Mouse (Mus musculus): ENCODE results near the gene Gm11567. TPM values are rescaled to one million over a fixed set of nuclear protein-coding genes. Genes with fewer than 3 reads are reported as not detected.
"Not testable (repeated sequence)": the region's sequence is repeated elsewhere in the genome, so short reads cannot be mapped to it uniquely, and the experiment has no call there.

Gene Gm11567
- total RNA-seq (2021), result not detected
- long read RNA-seq, experiment 1, partial matches to known transcripts, result 0 of 1 reads
- long read RNA-seq, experiment 1, other reads (novel, unspliced or antisense), result 0 of 1 reads
- long read RNA-seq, experiment 2, result 0 reads

DNA sequence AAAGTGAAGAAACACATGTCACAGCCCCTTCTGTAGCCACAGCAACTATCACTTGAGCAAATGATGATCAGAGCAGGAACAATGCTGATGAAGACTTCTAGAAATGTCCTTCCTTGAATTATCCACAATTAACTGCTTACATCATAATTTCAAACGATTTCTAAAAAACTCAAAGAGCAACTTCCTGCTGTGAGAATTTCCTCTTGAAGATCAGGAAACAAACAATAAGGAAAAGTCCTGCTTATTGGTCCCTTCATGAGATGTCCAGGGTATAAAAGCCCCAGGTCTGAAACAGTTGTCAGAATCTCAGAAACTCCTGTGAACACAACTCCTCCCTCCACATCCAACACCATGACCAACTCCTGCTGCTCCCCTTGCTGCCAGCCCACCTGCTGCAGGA, at the start of gene Gm11567:
TSS of gene Gm11567 (plus strand) at position 301 of the 400 bp plus-strand sequence.
- DNase-seq (ENCODE audit: low spot score in 2 of 2), result not testable (repeated sequence)

DNA sequence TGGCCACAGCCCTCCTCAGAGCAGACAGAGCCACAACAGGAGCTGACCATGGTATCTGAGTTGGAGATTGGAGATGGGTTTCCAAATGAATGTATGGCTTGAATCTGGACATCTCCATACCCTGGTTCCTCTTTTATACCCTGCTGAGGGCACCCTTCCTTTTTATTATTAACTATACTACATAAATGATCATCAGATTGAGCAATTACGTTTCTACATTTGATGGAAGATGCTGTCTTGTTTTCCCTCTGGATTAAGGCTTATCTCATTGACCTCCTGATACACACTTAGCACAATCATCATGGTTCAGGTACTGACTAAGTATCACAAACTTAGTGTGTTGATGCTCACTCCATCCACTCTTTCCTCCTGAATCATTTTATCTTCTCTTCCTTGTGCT, 41.0 kb upstream of the Gm11567 start, which contains the start of gene 2300003K06Rik:
TSS of gene 2300003K06Rik (minus strand) at position 101 of the 400 bp plus-strand sequence.
- no peak for DNase-seq (ENCODE audit: low spot score in 2 of 2)

DNA sequence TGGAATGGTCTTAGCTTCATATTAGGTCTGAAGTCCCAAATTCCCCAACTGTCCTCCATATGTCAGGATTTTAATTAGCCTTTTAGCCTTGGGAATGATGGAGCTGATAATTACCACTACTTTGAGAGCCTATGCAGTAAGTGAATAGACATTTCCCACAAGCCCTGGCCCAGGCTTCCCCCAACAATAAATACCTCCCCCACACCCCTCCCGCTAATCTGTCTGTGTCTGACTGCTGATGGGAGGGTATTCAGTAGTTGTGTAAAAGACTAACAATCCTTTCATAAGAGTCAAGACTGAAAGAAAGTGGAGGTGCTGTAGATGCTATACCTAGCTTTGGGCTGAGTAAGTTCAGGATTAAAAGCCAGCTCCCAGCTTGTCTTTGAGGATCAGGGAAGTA, 36.8 kb upstream of the Gm11567 start:
- no peak for DNase-seq (ENCODE audit: low spot score in 2 of 2)

DNA sequence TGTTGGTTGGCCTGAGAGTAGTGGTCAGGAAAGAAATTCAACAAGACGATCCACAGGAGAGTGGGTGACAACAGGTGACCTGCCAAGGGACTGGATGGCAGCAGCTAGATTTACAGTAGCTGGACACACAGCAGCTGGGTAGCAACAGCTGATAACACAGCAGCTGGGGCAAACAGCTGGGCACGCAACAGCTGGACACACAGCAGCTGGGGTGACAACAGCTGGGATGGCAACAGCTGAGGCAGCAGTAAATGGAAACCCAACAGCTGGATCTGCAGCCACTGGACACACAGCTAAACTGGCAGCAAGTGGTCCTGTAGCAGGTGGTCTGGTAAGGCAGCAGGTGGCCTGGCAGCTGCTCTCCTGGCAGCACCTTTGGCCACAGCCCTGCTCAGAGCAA, 32.2 kb upstream of the Gm11567 start:
- DNase-seq (ENCODE audit: low spot score in 2 of 2), result no peak

DNA sequence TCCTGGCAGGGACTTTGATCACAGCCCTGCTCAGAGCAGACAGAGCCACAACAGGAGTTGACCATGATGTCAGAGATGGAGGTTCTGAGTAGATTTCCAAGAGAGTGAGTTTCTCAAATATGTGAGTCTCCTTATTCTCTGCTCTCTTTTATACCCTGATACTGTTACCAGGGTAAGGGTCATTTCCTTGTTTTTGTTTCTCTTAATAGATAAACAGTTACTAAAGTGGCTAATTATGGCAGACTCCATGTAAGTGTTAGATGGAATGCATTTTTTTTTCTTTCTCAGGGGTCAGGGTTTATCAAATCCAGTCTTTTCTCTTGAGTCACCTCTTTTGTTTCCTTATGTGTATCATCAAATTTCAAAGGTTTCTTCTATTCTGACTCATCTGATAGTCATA, 27.5 kb upstream of the Gm11567 start, which contains the start of gene Krtap4-16:
TSS of gene Krtap4-16 (minus strand) at position 101 of the 400 bp plus-strand sequence.
- DNase-seq (ENCODE audit: low spot score in 2 of 2), result no peak

DNA sequence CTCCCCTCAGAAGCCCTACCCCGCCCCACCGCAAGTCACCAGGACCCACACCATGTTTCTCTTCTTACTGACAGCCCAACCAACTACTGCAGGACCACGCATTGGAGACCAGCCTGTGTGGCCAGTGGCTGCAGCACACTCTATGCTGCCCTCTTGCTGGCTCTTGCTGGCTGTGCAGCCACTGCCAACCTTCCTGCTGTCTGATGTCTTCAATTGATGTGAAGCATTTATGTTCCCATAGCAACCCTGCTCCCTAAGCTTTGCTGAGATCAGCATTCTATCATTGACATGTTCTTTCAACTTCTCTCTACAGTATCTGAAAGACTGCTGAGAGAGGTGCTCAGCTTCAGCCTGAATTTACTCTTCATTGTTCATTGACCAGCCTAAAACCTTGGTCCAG, 24.9 kb upstream of the Gm11567 start:
- no peak for DNase-seq (ENCODE audit: low spot score in 2 of 2)

DNA sequence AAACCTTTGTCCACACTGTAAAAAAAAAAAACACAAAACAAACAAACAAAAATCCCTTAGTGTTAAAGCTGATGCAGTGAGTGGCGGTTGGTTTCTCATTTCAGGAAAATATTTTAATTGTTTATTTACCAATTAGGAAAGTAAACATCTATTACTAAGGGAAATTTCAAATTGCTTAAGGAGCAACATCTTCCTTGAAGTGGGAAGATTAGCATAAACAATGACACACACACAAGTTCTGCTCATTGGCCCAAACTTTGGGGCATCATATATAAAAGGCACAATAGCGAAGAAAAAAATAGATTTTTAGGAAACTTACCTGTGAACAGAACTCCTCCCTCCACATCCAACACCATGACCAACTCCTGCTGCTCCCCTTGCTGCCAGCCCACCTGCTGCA, 21.4 kb upstream of the Gm11567 start, which contains the start of gene Gm11568:
TSS of gene Gm11568 (plus strand) at position 301 of the 400 bp plus-strand sequence.
- DNase-seq (ENCODE audit: low spot score in 2 of 2), result no peak

DNA sequence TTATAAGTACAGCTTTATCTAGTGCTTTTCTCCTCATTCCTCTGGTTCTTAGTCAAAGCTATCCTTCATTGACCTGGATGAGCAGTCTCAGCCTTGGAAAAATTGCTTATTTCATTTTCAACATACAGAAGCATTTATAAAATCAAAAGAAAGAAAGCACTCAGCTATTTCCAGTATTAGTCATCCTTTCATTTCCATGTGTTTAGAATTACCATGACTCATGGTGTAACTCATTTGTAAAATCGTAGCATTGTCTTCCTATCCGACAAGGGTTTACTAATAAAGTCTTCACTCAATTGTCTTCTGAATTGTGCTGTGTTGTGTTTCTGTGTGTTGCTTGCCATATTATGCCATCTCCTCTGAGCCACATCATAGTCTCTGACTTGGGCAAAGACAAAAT, 20.2 kb upstream of the Gm11567 start:
- no peak for DNase-seq (ENCODE audit: low spot score in 2 of 2)

DNA sequence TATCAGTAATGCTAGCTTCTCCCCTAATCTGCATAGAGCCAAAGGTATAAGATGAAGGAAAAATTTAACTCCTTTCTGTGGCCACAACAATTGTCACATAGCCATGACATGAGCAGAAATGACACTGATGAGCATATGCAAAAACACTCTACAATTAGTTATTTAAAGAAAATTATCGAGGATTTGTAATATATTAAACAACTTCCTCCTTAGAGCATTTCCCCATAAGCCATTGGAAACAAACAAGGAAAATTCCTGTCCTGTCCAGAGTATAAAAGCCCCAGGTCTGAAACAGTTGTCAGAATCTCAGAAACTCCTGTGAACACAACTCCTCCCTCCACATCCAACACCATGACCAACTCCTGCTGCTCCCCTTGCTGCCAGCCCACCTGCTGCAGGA, 14.8 kb upstream of the Gm11567 start, which contains the start of gene Gm11559:
TSS of gene Gm11559 (plus strand) at position 301 of the 400 bp plus-strand sequence.
- DNase-seq (ENCODE audit: low spot score in 2 of 2), result not testable (repeated sequence)

DNA sequence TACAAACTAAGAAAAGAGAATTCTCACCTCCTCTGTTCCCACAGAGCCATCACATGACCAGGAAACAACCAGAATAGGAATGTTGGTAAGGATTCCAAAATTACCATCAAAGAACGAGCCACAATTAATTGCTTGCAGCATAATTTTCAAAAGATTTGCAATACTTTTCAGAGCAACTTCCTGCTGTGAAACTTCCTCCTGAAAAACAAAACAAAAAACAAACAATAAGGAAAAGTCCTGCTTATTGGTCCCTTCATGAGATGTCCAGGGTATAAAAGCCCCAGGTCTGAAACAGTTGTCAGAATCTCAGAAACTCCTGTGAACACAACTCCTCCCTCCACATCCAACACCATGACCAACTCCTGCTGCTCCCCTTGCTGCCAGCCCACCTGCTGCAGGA, 5.9 kb upstream of the Gm11567 start, which contains the start of gene Krtap9-1:
TSS of gene Krtap9-1 (plus strand) at position 301 of the 400 bp plus-strand sequence.
- DNase-seq (ENCODE audit: low spot score in 2 of 2), result not testable (repeated sequence)

DNA sequence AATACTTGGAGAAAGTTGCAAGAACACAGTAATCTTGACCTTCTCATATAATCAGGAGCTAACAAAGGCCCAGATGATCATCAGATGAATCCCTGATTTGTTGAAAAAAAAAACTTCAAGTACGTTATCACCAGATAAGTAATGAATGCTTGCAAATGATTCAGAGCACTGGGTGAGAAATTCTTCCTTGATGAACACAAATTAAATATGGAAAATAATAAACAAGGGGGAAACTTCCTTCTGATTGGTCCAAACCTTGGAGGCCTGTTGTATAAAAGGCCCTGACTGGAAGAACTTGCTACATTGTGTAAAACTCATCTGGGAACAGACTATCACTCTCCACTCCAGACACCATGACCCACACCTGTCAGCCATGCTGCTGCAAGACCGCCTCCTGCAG, 28.6 kb downstream of the Gm11567 start, which contains the start of gene Krtap31-1:
TSS of gene Krtap31-1 (plus strand) at position 301 of the 400 bp plus-strand sequence.
- no peak for DNase-seq (ENCODE audit: low spot score in 2 of 2)

DNA sequence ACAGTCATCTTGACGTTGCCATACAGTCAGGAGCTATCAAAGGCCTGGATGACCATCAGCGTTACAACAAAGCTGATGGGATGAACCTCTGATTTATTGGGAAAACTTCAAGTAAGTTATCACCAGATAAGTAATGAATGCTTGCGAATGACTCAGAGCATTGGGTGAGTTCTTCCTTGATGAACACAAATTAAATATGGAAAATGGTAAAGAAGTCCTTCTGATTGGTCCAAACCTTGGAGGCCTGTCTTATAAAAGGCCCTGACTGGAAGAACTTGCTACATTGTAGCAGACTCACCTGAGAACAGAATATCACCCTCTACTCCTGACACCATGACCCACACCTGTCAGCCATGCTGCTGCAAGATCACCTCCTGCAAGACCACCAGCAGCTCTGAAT, 35.5 kb downstream of the Gm11567 start, which contains the start of gene Gm11565:
TSS of gene Gm11565 (plus strand) at position 301 of the 400 bp plus-strand sequence.
- no peak for DNase-seq (ENCODE audit: low spot score in 2 of 2)

Other genes starting within 250 kb of the Gm11567 start
- not detected for gene Krtap4-2, start 244.1 kb upstream of the Gm11567 start, total RNA-seq (2021)
- not detected for gene Krtap4-7, start 235.1 kb upstream of the Gm11567 start, total RNA-seq (2021)
- gene Gm11555, start 229.0 kb upstream of the Gm11567 start, total RNA-seq (2021), result not detected
- not detected for gene Gm11563, start 220.2 kb upstream of the Gm11567 start, total RNA-seq (2021)
- not detected for gene Krtap4-6, start 213.2 kb upstream of the Gm11567 start, total RNA-seq (2021)
- not detected for gene Gm14190, start 188.4 kb upstream of the Gm11567 start, total RNA-seq (2021)
- gene Gm14180, start 144.9 kb upstream of the Gm11567 start, total RNA-seq (2021), result not detected
- gene Gm11595, start 106.3 kb upstream of the Gm11567 start, total RNA-seq (2021), result not detected
- not detected for gene Krtap4-8, start 98.5 kb upstream of the Gm11567 start, total RNA-seq (2021)
- gene Krtap4-9, start 94.0 kb upstream of the Gm11567 start, total RNA-seq (2021), result not detected
- not detected for gene Gm11596, start 85.7 kb upstream of the Gm11567 start, total RNA-seq (2021)
- gene Gm11569, start 80.3 kb upstream of the Gm11567 start, total RNA-seq (2021), result not detected
- not detected for gene Gm11554, start 74.7 kb upstream of the Gm11567 start, total RNA-seq (2021)
- gene Krtap4-13, start 69.3 kb upstream of the Gm11567 start, total RNA-seq (2021), result not detected
- gene Gm11564, start 63.5 kb upstream of the Gm11567 start, total RNA-seq (2021), result not detected
- not detected for gene 2300003K06Rik, start 41.1 kb upstream of the Gm11567 start, total RNA-seq (2021)
- not detected for gene Krtap4-16, start 27.6 kb upstream of the Gm11567 start, total RNA-seq (2021)
- not detected for gene Gm11568, start 21.3 kb upstream of the Gm11567 start, total RNA-seq (2021)
- gene Gm11559, start 14.7 kb upstream of the Gm11567 start, total RNA-seq (2021), result not detected
- gene Krtap9-1, start 5.8 kb upstream of the Gm11567 start, total RNA-seq (2021), result not detected
- not detected for gene Krtap31-1, start 28.7 kb downstream of the Gm11567 start, total RNA-seq (2021)
- gene Gm11565, start 35.6 kb downstream of the Gm11567 start, total RNA-seq (2021), result not detected
- gene Krtap31-2, start 57.1 kb downstream of the Gm11567 start, total RNA-seq (2021), result not detected
- gene Krtap9-5, start 69.3 kb downstream of the Gm11567 start, total RNA-seq (2021), result not detected
- gene Krtap29-1, start 99.9 kb downstream of the Gm11567 start, total RNA-seq (2021), result not detected
- not detected for gene Krtap16-1, start 107.4 kb downstream of the Gm11567 start, total RNA-seq (2021)
- gene Krtap17-1, start 114.8 kb downstream of the Gm11567 start, total RNA-seq (2021), result not detected
- not detected for gene Krt33a, start 137.0 kb downstream of the Gm11567 start, total RNA-seq (2021)
- gene Krt33b, start 150.7 kb downstream of the Gm11567 start, total RNA-seq (2021), result under 1 TPM in 1 of 2 experiments, not detected in 1; 0.22 TPM
- not detected for gene Krt34, start 162.4 kb downstream of the Gm11567 start, total RNA-seq (2021)
- not detected for gene Krt31, start 171.4 kb downstream of the Gm11567 start, total RNA-seq (2021)
- not detected for gene Krt32, start 209.0 kb downstream of the Gm11567 start, total RNA-seq (2021)
- under 1 TPM; 0.15 to 0.31 TPM for gene Krt35, start 217.1 kb downstream of the Gm11567 start, total RNA-seq (2021)
- gene Krt36, start 226.4 kb downstream of the Gm11567 start, total RNA-seq (2021), result not detected
- not detected for gene Krt13, start 242.4 kb downstream of the Gm11567 start, total RNA-seq (2021)